Mouse (Mus musculus) limb, embryonic 13.5 days (tissue): ENCODE data around the gene Dlx3. TPM values are rescaled to one million over a fixed set of nuclear protein-coding genes. Genes with fewer than 3 reads are reported as not detected.
A peak's percentile ranks its signal among the peaks of the same experiment; 100 is the strongest.

Experiments used
- ATAC-seq: fragments of 200-750 bp; cut with Nextera tagmentation; 2 replicates; pipeline ENCODE4 v1.8.0; 2017; ENCODE audit warnings: low read depth, moderate number of reproducible peaks, moderate TSS enrichment; ENCODE audit not compliant: low FRiP score
- H3K27ac ChIP-seq: fragments of 300-500 bp; sonication (generic); 2 replicates; pipeline ENCODE4 v1.5.1; 2015; ENCODE audit warnings: inconsistent platforms, mild to moderate bottlenecking, moderate library complexity
- H3K27me3 ChIP-seq: fragments of 300-500 bp; sonication (generic); 2 replicates; pipeline ENCODE4 v1.6.1; 2015; ENCODE audit warnings: mild to moderate bottlenecking, inconsistent platforms
- H3K36me3 ChIP-seq: fragments of 300-500 bp; sonication (generic); 2 replicates; pipeline ENCODE4 v1.6.1; 2015; ENCODE audit warnings: inconsistent platforms, mild to moderate bottlenecking, moderate library complexity
- H3K4me1 ChIP-seq: fragments of 300-500 bp; sonication (generic); 2 replicates; pipeline ENCODE4 v1.6.1; 2015; ENCODE audit warnings: inconsistent platforms
- H3K4me2 ChIP-seq: fragments of 300-500 bp; sonication (generic); replicated peaks from 2 replicates; pipeline ENCODE4 v1.6.1; 2015; ENCODE audit warnings: inconsistent platforms, mild to moderate bottlenecking, moderate library complexity
- H3K4me3 ChIP-seq: fragments of 300-500 bp; sonication (generic); 2 replicates; pipeline ENCODE4 v1.5.1; 2015; ENCODE audit warnings: moderate library complexity, mild to moderate bottlenecking, inconsistent platforms
- H3K9ac ChIP-seq: fragments of 300-500 bp; sonication (generic); 2 replicates; pipeline ENCODE4 v1.6.1; 2015; ENCODE audit warnings: mild to moderate bottlenecking, inconsistent platforms
- H3K9me3 ChIP-seq: fragments of 300-500 bp; sonication (generic); 2 replicates; pipeline ENCODE4 v1.6.1; 2016; ENCODE audit warnings: inconsistent platforms
- WGBS: fragments of 180-500 bp; shearing (Covaris S2); methylation state at CpG from one replicate; pipeline ENCODE4 v1.1.7; 2015; 5-methylcytosine and 5-hydroxymethylcytosine counted together
- polyA plus RNA-seq: library from polyadenylated mRNA; unstranded; fragments of >200 nt; fragmentation: Nextera tagmentation; extraction: Ambion mirVana; gene quantifications from 2 replicates; pipeline ENCODE4 v1.2.1, GENCODE M21; 2015

The Dlx3 gene
- polyA plus RNA-seq: 10.2 and 14.2 TPM in 2 replicates

DNA sequence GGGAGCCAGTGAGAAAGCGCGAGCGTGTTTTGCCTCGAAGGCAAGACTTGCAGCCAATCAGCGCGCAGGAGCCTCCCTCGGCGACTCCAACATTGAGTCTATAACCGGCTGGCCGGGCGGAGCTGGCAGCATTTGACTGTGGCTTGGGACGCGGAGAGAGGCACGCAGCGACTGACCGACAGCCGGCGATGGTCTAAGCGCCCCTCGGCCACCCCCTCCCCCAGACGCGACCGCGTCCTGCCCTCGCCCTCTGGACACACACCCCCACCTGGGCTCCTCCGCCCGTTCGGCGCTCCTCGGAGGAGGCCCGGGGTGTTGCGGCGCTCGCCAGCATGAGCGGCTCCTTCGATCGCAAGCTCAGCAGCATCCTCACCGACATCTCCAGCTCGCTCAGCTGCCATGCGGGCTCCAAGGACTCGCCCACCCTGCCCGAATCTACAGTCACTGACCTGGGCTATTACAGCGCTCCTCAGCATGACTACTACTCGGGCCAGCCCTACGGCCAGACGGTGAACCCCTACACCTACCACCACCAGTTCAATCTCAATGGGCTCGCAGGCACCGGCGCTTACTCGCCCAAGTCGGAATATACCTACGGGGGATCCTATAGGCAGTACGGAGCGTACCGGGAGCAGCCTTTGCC, at the start of gene Dlx3:
TSS of gene Dlx3 (plus strand) at position 130 of the 643 bp plus-strand sequence.
- no peaks in the 10 kb centered on the region for H3K36me3 ChIP-seq
- H3K27me3 ChIP-seq: peaks cover 79% of the 10 kb centered on the region
- peak within 1 kb of the TSS; percentile 81 for H3K4me2 ChIP-seq
- under 1% methylated on average over 55 of the region's 55 CpGs for WGBS
- H3K27ac ChIP-seq: no peak within 1 kb of the TSS
- peak within 1 kb of the TSS; percentile 54 for H3K4me3 ChIP-seq
- H3K9ac ChIP-seq: peak within 1 kb of the TSS; percentile 71
- no peaks in the 10 kb centered on the region for H3K9me3 ChIP-seq
- peak; percentile 19; the same call in 1 of the 2 replicates for ATAC-seq
- peaks cover 31% of the 10 kb centered on the region for H3K4me1 ChIP-seq

DNA sequence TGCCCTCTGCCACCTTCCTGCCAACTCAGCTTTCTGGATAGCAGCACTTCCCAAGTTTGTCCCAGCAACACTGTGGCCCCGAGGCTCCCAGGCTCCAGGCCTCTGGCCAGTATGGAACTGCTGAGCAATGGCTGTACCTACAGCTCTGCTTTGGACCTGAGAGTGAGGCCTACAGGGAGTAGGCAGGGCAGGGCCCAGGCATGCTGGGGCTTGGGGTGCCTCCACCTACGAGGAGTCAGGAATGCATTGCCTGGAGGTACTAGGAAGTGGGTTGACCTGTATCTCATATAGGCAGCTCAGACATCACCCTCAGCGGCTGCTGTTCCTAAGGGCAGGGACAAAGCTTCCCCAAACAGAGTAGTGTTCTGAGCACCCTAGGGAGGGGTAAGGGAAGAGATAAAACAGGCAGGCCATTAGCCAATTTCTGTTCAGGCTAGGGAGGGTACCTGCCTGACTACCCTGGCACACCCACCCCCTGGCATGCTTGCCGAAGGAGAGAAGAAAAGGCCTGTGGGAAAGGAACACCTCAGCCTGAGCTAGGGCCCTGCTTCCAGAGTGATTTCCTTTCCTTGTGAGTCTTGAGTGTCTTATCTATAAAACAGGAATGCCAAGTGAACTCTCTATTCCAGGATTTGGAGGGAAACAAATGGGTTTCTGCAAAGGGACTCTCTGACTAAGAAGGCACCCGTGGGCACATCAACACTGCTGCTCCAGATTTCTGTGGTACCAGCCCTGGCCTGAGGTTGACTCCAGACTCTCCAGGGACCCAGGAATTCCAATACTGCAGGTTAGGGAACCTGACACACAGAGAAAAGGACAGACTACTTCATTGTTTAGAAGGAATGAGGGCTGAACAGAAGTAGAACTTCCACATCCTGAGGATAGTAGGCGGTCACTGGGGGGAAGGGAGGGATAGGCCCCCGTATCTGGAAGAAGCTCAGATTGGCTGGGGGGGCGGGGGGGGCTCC, 49.5 kb upstream of the Dlx3 start:
- ATAC-seq: no peak
- 0 out of 2 replicates have a peak overlapping the region, but pooled peaks have one; percentile 21 for H3K9ac ChIP-seq

DNA sequence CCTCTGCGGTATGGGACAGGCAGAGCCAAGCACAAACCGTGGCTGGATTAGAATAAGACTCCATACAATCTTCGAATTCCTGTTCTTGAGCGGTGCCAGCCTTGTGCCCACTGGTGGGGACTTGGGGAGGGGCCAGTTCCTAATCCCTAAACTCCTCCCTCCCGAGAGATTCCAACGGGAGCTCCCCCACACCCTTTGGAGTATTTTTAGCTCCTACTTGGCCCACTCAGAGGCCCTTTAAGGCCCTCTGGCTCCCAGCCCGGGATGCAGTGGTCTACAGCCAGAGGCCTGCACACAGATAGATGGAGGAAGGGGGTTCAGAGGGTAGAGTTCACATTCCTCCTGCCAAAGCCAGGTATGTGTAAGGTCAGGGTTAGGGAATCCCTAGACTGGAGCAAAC, 48.7 kb upstream of the Dlx3 start:
- peaks cover 38% of the 10 kb centered on the region for H3K4me1 ChIP-seq
- H3K36me3 ChIP-seq: no peaks in the 10 kb centered on the region
- H3K4me2 ChIP-seq: no peak overlapping the region
- WGBS: 60% methylated on average over 7 of the region's 7 CpGs
- no peak overlapping the region for H3K9ac ChIP-seq
- no peaks in the 10 kb centered on the region for H3K9me3 ChIP-seq
- H3K27ac ChIP-seq: no peak overlapping the region
- H3K27me3 ChIP-seq: peaks cover 40% of the 10 kb centered on the region
- no peak for ATAC-seq
- no peak overlapping the region for H3K4me3 ChIP-seq

More for the DNA sequence above, 49.5 kb upstream of the Dlx3 start:
- Histone ChIP-seq H3K9me3 (no peaks in the 10 kb centered on the region), H3K4me1 (peaks cover 30% of the 10 kb centered on the region), H3K27ac (0 out of 2 replicates have a peak overlapping the region, but pooled peaks have one; percentile 15), H3K4me2 (no peak overlapping the region), H3K4me3 (no peak overlapping the region), H3K36me3 (no peaks in the 10 kb centered on the region), H3K27me3 (peaks cover 32% of the 10 kb centered on the region)
- WGBS: 65% methylated on average over 8 of the region's 8 CpGs

DNA sequence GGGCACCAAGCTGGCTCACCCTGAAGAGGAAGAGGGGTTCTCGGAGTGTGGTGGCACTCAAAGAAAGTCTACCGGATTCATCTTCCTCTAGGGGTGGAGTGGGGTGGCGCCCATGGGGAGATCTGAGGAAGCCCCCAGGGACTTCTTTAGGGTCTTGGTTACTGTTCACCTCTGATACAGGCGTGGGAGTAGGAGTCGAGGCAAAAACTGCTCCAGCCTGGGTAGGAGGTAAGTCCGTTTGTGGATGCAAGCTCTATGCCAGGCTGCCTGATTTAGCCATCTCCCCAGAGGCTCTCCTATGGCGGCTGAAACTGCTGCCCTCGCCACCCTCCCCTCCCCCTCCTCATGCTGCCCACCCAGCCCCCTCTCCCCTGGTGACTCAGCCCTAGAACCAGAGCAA, 47.8 kb upstream of the Dlx3 start:
- WGBS: 62% methylated on average over 8 of the region's 8 CpGs
- Histone ChIP-seq H3K9ac (no peak overlapping the region), H3K4me1 (peaks cover 41% of the 10 kb centered on the region), H3K4me3 (no peak overlapping the region), H3K9me3 (no peaks in the 10 kb centered on the region), H3K36me3 (no peaks in the 10 kb centered on the region), H3K27me3 (peaks cover 49% of the 10 kb centered on the region), H3K27ac (no peak overlapping the region), H3K4me2 (no peak overlapping the region)
- no peak for ATAC-seq

DNA sequence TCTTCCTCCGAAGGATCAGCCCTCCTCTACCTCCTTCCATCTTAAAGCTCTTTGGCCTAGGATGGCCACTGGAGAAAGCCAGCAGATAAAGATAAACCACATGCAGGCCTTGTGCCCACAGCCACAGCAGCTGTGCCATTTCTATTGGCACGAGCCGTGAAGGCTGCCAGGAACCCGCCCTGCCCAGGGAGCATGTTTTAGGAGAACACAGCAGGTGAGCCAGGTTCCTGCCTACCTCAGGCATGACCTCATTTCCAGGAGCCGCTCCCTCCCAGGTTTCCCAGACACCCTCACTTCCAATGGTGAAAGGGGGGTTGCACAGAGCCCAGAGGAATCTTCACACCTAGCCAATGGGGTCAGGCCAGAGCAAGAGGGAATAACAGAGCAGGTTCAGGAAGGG, 47.1 kb upstream of the Dlx3 start:
- no peak for ATAC-seq
- peaks cover 41% of the 10 kb centered on the region for H3K4me1 ChIP-seq
- WGBS: 69% methylated on average over 5 of the region's 5 CpGs
- H3K36me3 ChIP-seq: no peaks in the 10 kb centered on the region
- H3K27me3 ChIP-seq: peaks cover 56% of the 10 kb centered on the region
- H3K4me3 ChIP-seq: no peak overlapping the region
- no peaks in the 10 kb centered on the region for H3K9me3 ChIP-seq
- H3K27ac ChIP-seq: no peak overlapping the region
- no peak overlapping the region for H3K9ac ChIP-seq
- H3K4me2 ChIP-seq: no peak overlapping the region

DNA sequence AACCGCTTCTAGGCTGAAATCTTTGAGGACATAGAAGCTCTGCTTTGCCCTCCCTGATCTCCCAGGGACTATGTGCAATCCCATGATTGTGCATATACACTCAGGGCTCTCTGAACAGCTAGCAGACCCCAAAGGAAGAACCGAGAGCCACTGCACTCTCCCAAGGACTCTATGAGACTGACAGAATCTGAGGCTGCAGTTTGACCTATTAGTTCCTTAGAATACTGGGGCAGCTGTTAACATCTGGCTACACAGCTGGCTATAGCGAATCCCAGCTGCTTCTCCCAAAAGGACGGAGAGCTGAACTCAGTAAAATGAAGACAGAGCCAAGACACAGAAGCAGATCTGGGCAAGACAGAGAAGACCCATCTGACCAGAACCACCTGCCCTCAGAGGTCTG, 46.1 kb upstream of the Dlx3 start:
- H3K4me1 ChIP-seq: peaks cover 41% of the 10 kb centered on the region
- H3K4me3 ChIP-seq: no peak overlapping the region
- no peak overlapping the region for H3K9ac ChIP-seq
- H3K27me3 ChIP-seq: peaks cover 66% of the 10 kb centered on the region
- 65% methylated on average over 4 of the region's 4 CpGs for WGBS
- no peak overlapping the region for H3K27ac ChIP-seq
- no peaks in the 10 kb centered on the region for H3K36me3 ChIP-seq
- ATAC-seq: no peak
- no peaks in the 10 kb centered on the region for H3K9me3 ChIP-seq
- H3K4me2 ChIP-seq: peak overlapping the region; percentile 80; the same call in 1 of the 2 replicates

DNA sequence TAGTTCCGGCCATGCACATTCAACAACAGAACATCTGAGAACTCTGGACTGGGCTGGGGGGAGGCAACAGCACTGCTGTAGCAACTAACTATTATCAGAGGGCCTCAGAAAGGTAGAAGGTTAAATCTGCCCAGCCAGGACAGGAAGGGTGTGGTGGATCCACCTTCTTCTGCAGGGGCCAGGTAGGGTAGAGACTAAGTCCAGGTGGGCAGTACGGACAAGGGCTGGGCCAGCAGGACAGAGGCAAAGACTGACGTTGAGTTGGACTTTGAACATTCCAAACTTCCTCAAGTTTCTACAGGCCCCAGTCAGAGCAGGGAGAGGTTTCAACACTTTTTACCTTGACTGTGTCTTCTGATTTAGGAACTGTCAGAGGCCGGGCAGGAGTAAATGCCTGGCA, 45.2 kb upstream of the Dlx3 start:
- Histone ChIP-seq H3K27ac (no peak overlapping the region), H3K27me3 (peaks cover 75% of the 10 kb centered on the region)
- 66% methylated on average over 4 of the region's 4 CpGs for WGBS

DNA sequence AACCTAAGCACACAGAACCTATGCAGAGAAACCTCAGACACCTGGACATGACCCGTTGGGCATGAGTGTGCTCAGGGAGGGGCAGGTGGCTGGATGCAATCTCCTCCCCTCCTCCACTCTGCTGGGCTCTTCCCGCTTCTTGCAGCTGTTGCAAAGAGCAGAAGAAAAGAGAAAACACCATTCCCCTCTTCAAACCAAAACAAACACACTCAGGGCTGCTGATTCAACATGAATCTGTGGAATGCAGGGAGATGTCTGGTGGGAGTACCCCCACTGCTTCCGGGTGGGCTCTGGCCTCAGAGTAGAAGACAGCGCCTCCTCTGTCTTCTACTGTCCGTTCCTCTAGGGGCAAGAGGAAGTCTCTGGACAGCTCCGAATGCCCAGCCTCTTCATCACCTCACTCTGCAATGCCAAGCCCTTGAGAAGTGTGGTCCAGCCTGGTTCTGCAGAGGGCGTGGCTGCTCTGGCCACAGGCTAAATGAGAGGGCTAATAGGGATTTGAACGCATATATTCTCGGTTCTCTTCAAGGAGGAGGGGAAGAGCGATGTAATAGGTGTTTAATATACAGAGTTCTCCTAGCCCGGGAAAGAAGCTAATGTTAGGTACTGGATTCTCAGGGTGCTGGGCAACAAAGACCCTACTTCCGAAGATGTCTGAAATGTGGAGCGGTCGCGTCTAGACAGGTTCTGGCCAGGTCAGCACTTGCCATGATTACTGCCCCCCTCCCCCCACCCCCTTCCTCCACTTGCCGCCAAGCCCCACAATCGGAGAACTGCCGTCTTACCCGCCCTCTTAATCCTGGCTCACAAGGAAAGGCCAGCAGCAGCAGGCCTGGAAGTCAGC, 44.5 kb upstream of the Dlx3 start:
- peaks cover 81% of the 10 kb centered on the region for H3K27me3 ChIP-seq
- no peak for ATAC-seq
- H3K9ac ChIP-seq: peak overlapping the region; percentile 68
- peak overlapping the region; percentile 80 for H3K4me2 ChIP-seq
- no peaks in the 10 kb centered on the region for H3K9me3 ChIP-seq
- H3K4me3 ChIP-seq: peak overlapping the region; percentile 53
- H3K27ac ChIP-seq: no peak overlapping the region
- H3K4me1 ChIP-seq: peaks cover 41% of the 10 kb centered on the region
- 9% methylated on average over 19 of the region's 19 CpGs for WGBS
- H3K36me3 ChIP-seq: no peaks in the 10 kb centered on the region

More for the DNA sequence above, 45.2 kb upstream of the Dlx3 start:
- Histone ChIP-seq H3K4me1 (peaks cover 41% of the 10 kb centered on the region), H3K36me3 (no peaks in the 10 kb centered on the region), H3K4me3 (peak overlapping the region; percentile 53; the same call in 1 of the 2 replicates), H3K4me2 (peak overlapping the region; percentile 80), H3K9ac (no peak overlapping the region), H3K9me3 (no peaks in the 10 kb centered on the region)
- no peak for ATAC-seq

DNA sequence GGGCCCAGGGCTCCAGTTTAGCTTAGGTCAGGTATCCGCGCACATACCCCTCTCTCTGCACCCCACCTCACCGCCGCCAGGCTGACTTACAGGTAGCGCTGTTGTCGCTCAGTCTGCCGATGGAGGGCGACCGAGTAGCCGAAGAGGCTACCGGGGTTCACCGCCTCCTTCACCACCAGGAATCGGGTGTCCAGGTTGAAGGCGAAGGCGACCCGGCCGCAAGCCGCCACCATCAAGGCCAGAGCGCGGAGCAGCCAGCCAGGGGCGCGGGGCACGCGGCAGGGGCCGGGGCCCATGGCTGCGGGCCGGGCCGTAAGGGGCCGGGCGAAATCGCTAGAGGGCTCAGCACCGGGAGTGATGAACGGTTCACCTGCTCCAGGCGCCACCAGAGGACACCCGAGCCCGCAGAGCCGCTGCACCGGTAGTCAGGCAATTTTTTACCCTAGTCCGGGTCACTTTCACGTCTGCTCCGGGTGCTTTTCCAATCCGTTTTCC, 43.8 kb upstream of the Dlx3 start:
- no peak for ATAC-seq
- Histone ChIP-seq H3K4me1 (peaks cover 37% of the 10 kb centered on the region), H3K36me3 (no peaks in the 10 kb centered on the region)

DNA sequence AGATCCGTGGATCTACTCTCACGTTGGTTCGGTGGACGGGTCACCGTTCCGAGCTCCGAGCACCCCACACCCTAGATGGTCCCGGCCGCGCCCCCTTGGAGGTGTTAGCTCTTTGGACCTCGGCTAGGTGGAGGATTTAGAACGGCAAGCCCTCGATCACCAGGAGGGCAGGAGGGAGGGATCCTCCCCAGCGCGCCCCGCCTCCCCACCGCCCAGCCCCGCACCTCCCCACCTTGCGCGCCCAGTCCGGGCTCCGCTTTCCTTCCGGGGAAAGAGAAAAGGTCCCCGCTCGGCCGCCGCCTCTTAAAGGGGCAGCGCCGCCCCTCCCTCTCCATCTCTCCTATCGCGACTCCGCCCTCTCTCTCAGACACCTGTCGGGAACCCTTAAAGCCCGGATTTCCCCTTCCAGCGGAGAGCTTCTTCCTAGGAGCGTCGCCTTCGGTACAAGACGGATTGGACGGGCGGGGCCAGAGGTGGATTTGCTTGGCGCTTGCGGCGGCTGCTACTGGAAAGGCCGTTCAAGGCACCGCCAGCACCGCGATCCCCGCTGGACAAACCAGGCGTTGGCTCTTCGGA, 43.3 kb upstream of the Dlx3 start, which contains the start of gene Itga3:
TSS of gene Itga3 (minus strand) at position 266 of the 576 bp plus-strand sequence.
- peak within 1 kb of the TSS; percentile 53 for H3K4me3 ChIP-seq
- peak; percentile 42; the same call in 1 of the 2 replicates for ATAC-seq
- H3K27me3 ChIP-seq: peaks cover 81% of the 10 kb centered on the region
- no peaks in the 10 kb centered on the region for H3K36me3 ChIP-seq
- peak within 1 kb of the TSS; percentile 80 for H3K4me2 ChIP-seq
- no peaks in the 10 kb centered on the region for H3K9me3 ChIP-seq
- no peak within 1 kb of the TSS for H3K27ac ChIP-seq
- WGBS: under 1% methylated on average over 42 of the region's 51 CpGs
- H3K4me1 ChIP-seq: peaks cover 32% of the 10 kb centered on the region
- H3K9ac ChIP-seq: peak within 1 kb of the TSS; percentile 68

More for the DNA sequence above, 43.8 kb upstream of the Dlx3 start:
- H3K27me3 ChIP-seq: peaks cover 81% of the 10 kb centered on the region
- H3K4me3 ChIP-seq: peak overlapping the region; percentile 53
- H3K9me3 ChIP-seq: no peaks in the 10 kb centered on the region
- no peak overlapping the region for H3K27ac ChIP-seq
- WGBS: under 1% methylated on average over 42 of the region's 42 CpGs
- H3K4me2 ChIP-seq: peak overlapping the region; percentile 80
- H3K9ac ChIP-seq: peak overlapping the region; percentile 68

DNA sequence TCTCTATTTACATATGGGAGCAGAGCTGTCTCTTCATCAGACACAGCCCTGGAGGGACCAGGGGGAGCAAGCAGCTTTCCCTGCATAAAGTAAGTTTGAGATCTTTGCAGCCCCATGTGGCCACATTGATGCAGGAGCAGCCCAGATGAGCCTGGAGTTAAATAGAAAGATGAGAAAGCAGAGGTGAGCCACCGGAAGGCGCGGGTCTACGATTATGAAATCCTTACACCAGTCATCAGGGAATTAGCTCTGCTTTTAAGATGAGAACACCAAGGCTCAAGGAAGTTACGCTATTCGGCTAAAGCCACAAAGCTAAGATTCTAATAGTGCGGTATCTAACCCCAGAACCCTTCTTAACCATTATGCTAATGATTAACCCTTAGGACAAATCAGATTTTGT, 42.0 kb upstream of the Dlx3 start:
- Histone ChIP-seq H3K4me3 (no peak overlapping the region), H3K36me3 (no peaks in the 10 kb centered on the region), H3K9ac (no peak overlapping the region), H3K4me2 (no peak overlapping the region), H3K9me3 (no peaks in the 10 kb centered on the region), H3K27ac (no peak overlapping the region), H3K4me1 (peaks cover 21% of the 10 kb centered on the region), H3K27me3 (peaks cover 71% of the 10 kb centered on the region)
- WGBS: 56% methylated on average over 7 of the region's 7 CpGs
- ATAC-seq: no peak
